Mouse (Mus musculus): ENCODE results near the gene Nav2.

Nav2 gene

DNA sequence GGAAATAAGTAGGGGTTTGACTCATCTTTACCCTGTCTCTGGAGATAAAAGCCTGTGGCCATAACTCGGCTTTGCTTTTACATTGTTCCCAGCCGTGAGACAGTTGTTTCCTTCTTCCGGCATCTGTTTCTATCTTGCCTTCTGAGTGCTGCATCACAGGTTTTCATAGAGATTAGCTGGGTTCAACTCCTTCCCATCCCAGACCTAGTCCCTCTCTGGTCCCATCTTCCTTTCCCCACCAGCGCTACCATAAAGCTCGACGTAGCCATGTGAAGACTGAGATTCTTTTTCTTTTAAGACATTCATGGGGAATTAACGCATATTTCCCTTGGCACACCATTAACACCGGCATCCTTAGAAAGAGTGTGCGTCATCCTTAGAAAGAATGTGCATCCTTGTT lies 613.5 kb downstream of the Nav2 start:
- no peak for DNase-seq (ENCODE audit: low spot score)

DNA sequence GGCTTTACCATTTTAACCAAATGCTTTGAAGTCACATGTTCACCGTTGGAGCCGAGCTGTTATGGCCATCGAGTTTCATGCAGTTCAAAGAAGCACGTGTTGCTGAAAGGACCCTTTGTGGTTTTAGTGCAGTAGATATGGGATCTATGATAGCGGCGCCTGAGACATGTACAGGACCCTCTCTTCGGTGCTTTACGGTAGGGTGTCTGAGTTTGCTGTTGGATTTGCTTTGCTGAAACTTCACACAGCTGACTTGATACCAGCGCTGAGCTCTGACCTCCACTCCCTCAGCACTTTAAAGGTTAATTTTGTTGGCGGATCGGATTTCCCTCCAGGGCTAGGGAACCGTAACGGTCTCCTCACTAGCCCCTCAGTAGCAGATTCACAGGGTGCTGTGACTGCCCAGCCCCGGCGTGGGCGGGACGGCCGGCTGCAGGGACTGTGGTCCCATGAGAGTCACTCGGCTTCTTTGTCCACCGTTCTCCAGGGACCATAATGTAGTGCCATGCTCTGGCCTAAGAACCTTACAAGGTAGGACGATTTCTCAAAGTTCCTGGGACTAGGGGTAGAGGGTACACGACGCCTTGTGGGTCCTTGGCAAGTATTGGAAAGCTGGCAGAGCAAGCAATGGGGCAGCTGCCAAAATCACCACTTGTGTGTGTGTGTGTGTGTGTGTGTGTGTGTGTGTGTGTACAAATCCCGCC lies 614.0 kb downstream of the Nav2 start:
- DNase-seq (ENCODE audit: low spot score): peak; percentile 33

DNA sequence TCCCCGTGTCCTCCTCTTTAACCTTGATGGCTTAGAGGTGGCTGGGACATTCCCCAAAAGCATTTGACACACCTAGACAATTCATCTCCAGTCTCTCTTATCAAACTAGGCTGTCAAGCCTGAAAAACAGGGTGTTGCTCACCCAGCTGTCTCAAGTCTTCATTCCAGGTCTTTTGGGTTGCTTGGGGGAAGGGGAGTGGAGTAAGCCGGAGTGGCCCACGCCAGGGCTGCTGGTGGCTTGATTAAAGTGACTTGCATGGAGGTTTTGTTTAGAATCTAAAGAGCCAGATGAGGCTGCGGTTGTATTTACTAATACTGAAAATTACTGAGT lies 614.6 kb downstream of the Nav2 start:
- DNase-seq (ENCODE audit: low spot score): no peak

DNA sequence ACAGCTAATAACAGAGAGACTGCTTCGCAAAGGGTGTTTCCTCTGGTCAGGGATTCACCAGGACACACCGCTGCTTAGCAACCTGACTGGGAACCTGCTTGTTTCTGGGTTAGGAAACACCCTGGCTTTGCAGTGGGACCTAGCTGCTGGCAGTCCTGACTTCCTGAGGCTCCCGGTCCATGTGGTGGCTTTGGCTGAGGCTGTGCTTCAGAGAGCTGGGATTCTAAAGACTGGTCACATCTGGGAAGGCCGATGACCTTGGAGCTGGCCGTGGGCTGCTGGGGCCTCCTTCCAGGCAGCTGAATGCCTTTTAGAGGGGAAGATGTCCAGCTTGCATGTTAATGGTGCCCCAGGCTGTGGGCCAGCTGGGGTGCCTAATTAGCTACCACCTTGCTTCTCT lies 615.2 kb downstream of the Nav2 start:
- peak; percentile 27 for DNase-seq (ENCODE audit: low spot score)

DNA sequence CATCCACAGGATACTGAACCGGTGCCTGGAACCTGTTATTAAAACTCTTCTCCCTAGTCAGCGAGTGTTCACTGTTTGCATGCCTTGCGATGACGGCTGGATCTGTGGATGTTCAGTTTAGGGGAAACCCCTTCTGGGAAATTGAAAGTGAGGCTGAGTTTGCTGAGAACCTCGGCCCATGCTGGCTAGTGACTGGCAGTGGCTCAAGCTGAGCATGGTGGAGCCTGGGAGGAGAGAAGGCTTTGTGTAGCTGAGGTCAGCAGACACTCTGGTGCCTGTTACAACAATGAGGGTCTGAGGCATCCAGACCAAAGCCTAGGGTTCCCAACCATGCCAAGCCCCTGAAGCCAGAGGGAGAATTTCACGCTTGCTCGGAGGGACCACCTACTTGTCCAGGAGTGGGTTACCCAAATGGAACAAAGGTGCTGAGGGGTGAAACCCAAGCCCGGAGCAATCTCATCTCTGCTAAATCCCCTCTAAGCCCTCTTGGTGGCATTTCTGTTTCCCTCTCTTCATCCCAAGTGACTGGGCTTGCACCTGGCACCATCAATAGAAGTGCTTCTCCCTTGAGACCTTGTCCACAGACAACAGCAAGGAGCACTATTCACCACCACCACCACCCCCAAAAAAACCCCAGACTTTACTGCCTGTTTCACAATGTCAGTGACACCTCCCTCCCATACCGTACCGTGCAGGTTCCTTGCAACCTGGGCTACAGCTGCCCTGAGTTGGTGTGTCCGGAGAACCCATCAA lies 617.0 kb downstream of the Nav2 start:
- no peak for DNase-seq (ENCODE audit: low spot score)

DNA sequence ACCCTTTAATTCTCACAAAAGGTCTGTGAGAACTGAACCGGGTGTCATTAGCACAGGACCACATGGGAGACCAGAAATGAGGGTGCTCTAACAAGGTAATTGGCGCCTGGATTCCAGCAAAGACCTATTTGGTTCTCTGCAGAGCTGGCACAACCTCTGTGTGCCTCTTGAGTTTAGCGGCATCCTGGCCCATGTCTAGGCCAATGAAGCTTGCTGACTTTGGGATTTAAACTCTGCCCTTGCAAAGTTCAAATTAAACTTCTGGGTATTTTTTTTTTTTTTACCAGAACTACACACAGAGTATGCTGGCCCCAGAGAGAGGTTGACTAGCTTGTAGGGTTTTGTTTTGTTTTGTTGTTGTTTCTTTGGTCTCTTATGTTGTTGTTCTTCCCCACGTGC lies 617.6 kb downstream of the Nav2 start:
- DNase-seq (ENCODE audit: low spot score): no peak

DNA sequence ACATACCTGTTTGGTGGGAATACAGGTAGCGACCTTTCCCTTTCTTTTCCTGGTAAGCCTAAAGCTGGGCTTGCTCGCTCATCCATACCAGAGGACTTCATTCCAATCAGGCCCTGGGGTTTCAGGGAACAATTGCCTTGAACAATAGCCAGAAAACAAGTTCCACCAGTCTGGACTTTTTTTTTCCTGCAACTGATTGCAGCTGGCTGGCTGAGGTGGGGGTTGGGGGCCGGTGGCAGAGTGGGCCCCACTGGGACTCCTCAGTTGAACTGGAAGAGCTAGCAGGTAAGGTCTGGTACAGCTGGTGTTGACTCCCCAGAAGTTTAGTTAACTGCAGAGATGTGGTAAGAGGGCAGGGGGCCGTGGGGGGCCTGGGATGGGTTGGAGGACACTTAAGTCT lies 619.0 kb downstream of the Nav2 start:
- no peak for DNase-seq (ENCODE audit: low spot score)

DNA sequence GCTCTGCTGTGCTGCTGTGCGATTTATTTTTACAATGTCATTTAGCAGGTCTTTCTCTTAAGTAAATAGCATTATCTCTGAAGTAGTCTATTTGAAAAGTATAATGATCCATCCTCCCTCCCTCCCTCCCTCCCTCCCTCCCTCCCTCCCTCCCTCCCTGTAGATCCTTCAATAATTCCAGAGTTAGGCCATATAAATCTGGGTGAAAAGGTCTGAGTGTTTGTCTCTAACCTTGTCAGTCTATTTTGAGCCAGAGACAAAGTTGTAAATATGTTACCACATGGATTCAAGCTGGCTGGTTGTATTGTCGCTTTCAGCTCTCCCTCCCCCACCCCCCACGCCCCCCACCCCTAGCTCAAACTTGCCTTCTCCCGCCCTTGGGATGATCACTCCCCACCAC lies 619.4 kb downstream of the Nav2 start:
- DNase-seq (ENCODE audit: low spot score): no peak

DNA sequence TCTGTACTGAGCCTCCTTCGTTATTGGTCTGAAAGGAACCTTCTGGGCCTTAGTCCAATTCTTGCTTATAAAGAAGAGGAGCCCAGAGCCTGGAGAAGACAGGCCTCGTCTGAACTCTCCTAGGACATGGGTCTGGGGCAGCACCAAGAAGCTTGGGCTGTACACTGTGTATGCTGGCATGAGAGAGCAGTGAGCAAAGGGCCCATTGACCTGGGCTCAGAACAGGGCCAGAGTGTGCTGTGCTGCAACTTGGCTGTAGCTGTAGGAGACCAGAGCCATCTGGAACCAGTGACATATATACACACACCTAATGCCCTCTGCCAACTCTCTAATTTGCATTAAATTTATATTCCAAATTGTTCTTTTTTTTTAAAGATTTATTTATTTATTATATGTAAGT lies 621.0 kb downstream of the Nav2 start:
- DNase-seq (ENCODE audit: low spot score): no peak

DNA sequence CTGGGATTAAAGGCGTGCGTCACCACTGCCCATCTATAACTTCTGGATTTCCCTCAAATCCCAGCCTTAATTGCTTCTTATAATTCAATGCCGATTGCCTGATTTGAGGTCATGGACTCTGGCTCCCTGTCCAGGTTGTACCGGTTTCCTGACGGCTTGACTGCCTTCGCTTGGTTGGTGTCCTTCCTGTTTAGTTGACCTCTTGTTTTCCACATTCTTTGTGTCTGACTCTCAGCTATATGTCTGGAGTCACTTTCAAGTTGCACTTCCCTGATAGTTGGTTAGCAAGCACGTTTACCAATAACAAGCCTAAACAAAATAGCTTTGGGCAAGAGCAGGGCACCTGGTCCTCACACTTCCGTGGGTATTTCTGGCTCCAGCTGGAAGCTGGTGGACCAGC lies 625.1 kb downstream of the Nav2 start:
- DNase-seq (ENCODE audit: low spot score): no peak

DNA sequence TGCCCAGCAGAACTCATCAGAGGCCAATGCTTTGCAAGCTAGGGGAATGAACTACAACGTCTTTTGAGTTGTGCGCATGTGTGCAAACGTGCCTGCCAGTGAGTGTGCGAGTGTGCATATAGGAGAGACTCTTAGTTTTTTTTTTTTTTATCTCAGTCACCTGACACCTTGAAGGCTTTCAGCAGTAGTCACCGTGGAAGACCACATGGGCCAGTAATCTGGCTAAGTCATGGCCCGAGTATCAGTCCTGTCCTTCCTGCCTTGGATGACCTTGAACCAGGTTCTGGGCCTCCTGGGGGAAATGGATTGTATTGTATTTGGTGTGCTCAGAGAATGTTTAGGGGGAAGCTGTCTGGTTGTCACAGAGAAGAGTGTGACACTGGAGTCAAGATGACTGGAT lies 625.7 kb downstream of the Nav2 start:
- no peak for DNase-seq (ENCODE audit: low spot score)

DNA sequence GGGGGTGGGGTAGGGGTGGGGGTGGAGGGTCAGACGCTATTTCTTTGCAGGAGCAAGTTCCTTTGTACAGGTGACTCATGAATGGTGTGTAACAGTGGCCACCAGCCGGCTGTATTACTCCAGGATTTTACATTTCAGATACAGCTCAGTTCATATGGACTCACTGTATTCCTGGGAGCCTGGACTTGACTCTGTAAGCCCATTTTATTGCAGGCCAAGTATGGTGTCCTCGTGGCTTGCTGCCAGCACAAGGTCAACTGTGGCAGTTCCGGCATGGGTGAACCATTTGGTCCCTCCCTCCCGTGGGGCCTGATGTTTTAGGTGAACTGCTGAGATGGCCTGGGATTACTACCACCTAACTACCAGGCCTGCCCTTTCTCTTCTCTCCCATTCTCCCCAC lies 629.8 kb downstream of the Nav2 start:
- no peak for DNase-seq (ENCODE audit: low spot score)

DNA sequence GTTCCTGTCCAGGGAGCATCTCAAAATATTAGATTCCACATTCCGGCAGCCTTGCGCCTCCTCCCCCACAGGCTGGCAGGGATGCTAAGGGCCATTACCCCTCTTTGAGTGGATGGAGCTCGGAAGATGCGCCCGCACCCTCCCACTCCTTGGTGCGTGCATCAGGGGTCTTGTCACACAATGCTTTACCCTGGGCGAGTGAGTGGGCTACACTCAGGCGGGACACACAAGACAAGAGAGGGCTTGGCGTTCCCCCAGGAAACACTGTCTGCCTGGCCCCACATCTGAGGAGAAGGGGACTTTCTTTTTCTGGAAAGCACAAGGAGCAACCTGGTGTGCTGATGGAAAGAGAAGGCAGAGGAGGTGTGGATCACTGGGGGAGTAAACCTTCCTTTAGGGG lies 631.7 kb downstream of the Nav2 start:
- DNase-seq (ENCODE audit: low spot score): no peak

DNA sequence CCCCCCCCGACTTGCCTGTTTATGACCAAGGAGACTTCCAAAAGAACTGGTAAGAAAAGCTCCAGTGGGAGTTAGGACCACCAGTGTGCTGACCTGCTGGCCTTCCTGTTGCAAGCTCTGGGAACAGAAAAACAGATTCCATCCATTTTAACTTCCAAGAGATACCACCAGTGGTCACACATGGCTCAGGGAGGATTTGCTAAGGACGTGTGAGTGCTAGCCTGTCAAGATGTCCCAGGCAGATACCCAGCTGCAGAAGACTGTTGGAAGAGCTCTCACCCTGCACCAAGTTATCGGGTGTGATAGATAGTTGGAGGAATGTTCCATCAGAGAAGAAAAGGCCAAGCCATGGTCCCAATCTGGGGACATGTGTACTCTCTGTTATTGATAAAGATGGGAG lies 633.6 kb downstream of the Nav2 start:
- DNase-seq (ENCODE audit: low spot score): no peak

DNA sequence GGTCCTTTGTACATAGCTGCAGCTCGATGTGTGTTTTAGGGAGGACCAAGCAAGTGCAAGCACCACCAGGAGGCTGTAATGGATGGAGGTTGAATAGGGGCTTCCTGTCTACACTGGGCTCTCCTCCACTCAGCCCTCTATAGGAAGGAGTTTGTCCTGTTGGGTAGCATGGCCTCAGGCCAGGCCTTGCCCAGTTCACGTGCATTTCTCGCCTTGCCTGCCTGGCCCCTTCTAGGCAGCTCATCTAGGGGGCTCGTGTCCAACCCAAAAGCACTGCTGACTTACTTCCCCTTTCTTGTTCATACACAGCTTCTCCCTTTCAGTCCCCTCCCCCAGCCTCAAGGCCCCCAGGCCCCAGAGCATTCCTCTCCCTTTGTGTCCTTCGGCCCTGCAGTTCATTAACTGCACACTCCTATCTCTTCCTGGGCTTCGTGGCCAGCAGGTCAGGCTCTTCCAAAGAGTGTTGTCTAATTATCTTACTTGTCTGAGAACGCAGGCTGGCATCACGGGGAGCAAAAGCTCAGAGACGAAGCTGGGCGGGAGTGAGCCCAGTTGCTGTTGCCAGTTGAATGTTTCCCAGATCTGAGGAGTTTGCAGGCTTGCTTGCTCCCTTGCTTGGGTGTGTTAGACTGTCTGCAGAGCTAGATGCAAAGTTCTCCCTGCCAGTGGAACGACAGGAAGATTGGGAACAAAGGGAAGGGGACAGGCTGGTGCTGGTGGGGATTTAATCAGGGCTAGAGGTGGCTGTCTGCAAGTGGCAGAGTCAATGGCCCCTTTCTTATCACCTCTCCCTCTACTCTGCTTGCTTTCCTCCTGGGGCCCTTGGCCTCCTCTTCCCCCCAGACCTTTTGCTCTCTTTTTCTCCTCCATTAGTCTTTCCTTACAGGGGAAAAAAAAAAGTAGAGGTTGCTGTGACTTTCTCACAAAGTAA lies 636.5 kb downstream of the Nav2 start:
- DNase-seq (ENCODE audit: low spot score): peak; percentile 57

DNA sequence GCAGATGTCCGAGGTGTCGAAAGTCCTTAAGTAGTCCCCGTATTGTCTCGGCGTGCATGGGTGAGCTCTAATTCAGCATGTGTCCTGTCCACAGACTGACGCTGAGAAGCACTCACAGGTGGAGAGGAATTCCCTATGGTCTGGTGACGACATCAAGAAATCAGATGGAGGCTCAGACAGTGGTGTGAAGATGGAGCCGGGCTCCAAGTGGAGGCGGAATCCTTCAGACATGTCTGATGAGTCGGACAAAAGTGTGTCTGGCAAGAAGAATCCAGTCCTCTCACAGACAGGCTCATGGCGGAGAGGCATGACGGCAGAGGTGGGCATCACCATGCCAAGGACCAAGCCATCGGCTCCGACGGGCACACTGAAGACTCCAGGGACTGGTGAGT lies 637.2 kb downstream of the Nav2 start:
- DNase-seq (ENCODE audit: low spot score): no peak

DNA sequence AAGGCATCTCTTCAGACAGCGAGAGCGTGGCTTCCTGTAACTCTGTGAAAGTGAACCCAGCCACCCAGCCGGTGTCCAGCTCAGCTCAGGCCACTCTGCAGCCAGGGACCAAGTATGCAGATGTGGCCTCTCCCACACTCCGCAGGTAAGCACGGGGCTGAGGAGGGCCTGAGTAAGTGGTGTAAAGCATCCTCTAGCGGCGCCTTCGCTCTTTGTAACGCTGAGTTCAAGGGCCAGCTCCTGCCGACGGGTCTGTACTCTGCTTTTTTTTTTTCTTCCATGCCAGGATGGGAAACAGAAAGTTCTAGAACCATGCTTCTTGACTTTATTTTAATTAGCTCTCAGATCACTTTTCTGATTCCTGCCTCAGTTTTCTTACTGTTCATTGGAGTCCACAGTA lies 639.9 kb downstream of the Nav2 start:
- DNase-seq (ENCODE audit: low spot score): no peak

DNA sequence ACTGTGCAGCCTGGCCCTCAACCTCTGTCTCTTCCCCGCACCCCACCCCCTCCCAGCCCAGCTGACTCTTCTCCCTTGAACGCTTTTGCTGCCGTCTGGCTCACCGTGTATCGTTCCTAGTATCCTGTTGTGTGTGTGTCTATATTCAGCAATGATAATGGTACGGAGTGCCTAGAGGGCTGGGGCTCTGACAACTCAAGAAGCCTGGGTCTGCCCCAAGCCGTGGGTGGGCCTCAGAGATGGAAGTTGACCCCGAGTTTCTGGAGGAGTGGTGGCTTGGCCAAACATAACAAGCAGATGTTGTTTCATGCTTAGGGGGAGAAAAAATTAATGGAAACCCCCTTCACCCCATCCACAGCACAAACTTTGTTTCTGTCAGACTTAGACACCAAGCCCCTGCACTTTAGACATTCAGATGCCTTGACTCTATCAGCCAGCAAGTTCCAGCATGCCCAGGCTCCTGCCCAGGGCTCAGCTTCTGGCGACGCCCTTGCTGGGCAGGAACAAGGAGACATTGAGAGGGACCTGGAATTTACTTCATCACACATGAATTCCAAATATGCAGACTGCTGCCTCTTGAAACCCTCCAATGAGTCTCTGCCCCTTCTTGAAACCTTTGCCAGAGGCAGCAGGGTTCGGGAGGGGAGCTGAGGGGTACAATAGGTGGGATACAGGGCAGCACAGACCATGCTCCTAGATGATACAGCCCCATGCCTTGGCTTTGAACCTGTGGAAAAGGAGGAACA lies 644.9 kb downstream of the Nav2 start:
- no peak for DNase-seq (ENCODE audit: low spot score)

DNA sequence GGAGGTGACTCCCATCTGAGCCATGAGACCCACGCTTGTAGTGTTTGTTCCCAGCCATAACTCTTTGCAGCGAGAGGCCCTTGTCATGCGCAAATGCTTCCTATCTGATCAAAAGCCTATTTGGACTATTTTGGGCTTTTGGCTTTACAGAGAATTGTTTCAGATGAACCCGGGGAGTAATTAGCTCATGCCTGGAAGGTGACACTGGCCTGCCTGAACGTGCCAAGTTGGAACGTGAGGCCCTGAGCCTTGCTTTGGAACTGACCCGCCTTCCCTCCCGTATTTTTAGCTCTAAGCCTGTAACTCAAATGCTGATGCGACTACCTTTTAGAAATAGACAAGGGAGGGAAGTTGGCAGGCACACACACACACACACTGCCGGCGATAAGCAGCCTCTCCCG lies 649.7 kb downstream of the Nav2 start:
- DNase-seq (ENCODE audit: low spot score): no peak

DNA sequence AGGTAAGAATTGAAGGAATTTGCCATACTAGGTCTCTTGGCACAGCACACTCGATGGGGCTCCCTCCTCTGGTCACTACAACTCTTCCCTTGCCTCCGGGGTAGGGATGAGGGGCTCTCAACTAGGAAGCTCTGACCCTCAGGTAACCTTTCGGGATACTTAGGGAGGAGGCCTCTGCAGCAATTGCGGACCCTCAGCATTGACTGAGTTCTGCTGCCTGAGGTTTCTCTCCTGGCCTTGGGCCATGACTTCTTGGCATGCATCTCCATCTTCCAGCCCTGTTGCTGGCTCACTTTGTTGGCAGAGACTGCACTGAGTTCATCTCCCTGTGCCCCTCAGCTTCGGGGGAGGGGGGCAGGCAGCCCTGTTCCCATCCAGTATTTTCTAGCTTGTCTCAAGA lies 650.4 kb downstream of the Nav2 start:
- DNase-seq (ENCODE audit: low spot score): no peak

DNA sequence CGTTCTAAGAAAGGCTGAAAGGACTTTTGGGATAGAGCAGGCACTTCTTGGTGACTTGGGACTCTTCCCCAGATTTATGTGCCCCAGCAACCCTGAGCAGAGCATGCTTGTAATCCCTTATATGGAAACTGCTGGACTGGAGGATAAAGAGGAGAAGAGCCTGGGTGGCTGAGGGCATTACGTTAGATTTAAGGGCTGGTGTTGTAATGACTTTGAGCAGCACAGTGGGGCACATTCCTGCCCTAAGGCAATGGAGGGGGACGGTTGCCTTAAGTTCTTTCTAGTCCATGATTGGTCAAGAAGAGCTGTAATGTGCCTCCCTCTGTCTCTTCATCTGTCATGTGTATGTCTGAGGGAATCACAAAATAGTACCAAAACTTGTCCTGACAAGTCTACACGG lies 651.5 kb downstream of the Nav2 start:
- DNase-seq (ENCODE audit: low spot score): no peak

DNA sequence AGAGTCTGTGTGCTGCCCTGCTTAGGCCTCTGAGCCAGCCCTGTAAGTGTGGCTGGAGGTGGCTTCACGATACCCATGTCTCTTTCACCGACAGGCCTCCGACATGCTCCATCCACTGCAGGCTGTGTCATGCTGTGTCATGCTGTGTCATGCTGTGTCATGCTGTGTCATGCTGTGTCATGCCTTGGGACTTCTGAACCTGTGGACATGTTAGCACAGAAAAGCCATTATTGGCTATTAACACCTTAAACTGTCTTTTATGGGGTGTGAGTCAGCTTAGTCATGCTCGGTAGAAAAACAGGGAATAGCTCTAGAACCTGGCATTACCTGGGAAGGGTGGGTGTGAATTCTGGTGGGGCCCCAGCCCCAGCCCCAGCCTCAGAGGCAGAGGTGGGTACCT lies 653.9 kb downstream of the Nav2 start:
- DNase-seq (ENCODE audit: low spot score): no peak

Data from layer of hippocampus, adult 11-12 months (tissue).